In the genomic region with DNA sequence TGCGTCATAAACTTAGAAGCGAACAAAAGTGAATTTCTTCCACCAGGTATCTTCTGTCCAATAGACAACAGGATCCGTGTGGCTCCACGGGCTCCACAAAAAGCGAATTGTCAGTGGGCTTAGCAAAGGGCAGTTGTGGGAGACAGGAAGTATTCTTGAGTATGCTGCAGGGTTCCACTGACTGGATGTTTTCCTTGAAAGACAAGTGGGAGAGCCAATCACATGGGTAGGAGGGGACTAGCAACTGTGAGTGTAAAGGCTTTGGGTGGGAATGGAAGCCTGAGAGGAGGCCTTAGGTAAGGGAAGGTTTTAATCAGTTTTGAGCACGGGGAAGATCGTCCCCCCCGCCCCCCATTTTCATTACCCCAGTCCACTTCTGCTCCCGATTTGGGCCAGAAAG, we compare ENCODE assay signal across 9 mouse cellular contexts. TPM values are rescaled to one million over a fixed set of nuclear protein-coding genes. Genes with fewer than 3 reads are reported as not detected.
DNase-seq lines count a peak whose midpoint lies in the region; ATAC-seq lines count a peak whose summit lies in the region.
"Had no signal": no experiment of that assay in that cellular context is flagged by ENCODE, and none has a peak within 500 bp of the region (broad histone marks: within the 10 kb centered on the region; RNA-seq: fewer than 3 reads in every experiment).

No protein-coding gene starts in this region.

- peak; percentile 82; the same call in 1 of the 2 replicates for ATAC-seq in kidney, embryonic 16.5 days (ENCODE audit: low FRiP score, low TSS enrichment)
- ATAC-seq in megakaryocyte progenitor cell, adult 5-6 weeks (replicated peaks; ENCODE audit: poor library complexity), result no peak

- no peaks in the 10 kb centered on the region for H3K9me3 ChIP-seq in kidney, embryonic 16.5 days (ENCODE audit: low read length)

- H3K27ac ChIP-seq in kidney, embryonic 16.5 days (ENCODE audit: low read length), result no peak overlapping the region

- H3K4me2 ChIP-seq in kidney, embryonic 16.5 days (replicated peaks; ENCODE audit: low read depth, low read length), result no peak overlapping the region; the same call in 1 of the 2 replicates

- WGBS in kidney, embryonic 16.5 days, result 68% methylated on average over 9 of the region's 9 CpGs

- H3K4me1 ChIP-seq in kidney, embryonic 16.5 days (ENCODE audit: insufficient read depth, low read length), result no peaks in the 10 kb centered on the region

- H3K36me3 ChIP-seq in kidney, embryonic 16.5 days (ENCODE audit: insufficient read depth, low read length), result no peaks in the 10 kb centered on the region

- no peaks in the 10 kb centered on the region for H3K27me3 ChIP-seq in kidney, embryonic 16.5 days (ENCODE audit: insufficient read depth, low read length)

- peak; percentile 57 to 63 for DNase-seq in cerebellum, postnatal 10 days
- DNase-seq in cerebellum, adult 9-11 months, result no peak
- peak; percentile 8 for DNase-seq in thymus, postnatal 14 days
- no peak for DNase-seq in thymus, postnatal 25 days
- peak; percentile 24 for DNase-seq in retina, postnatal 7 days (ENCODE audit: low read depth, low spot score)
- DNase-seq in urinary bladder, postnatal 4 days (ENCODE audit: low spot score in 2 of 2), result no peak

- no peak overlapping the region for H3K4me3 ChIP-seq in kidney, embryonic 16.5 days (ENCODE audit: low read length)

- H3K9ac ChIP-seq in kidney, embryonic 16.5 days (replicated peaks; ENCODE audit: low read length), result no peak overlapping the region

RNA-seq across cellular contexts. Expression of a gene that starts 16.9 kb away (rescaled TPM):
- 26.5 and 28.0 TPM in 2 replicates for polyA plus RNA-seq in kidney, embryonic 16.5 days (2015; fragmentation: Nextera tagmentation; extraction: Ambion mirVana)
- not detected in 2 replicates for total RNA-seq in megakaryocyte progenitor cell, adult 5-6 weeks (2015)
- total RNA-seq in megakaryocyte progenitor cell, adult 5-6 weeks (2017), result not detected in 2 replicates

RNA-seq across cellular contexts. Expression of a gene that starts 24.0 kb away (rescaled TPM):
- polyA plus RNA-seq in kidney, embryonic 16.5 days (2015; fragmentation: Nextera tagmentation; extraction: Ambion mirVana), result 13.8 and 14.8 TPM in 2 replicates
- total RNA-seq in megakaryocyte progenitor cell, adult 5-6 weeks (2015), result not detected in 2 replicates
- total RNA-seq in megakaryocyte progenitor cell, adult 5-6 weeks (2017), result not detected in 2 replicates

RNA-seq across cellular contexts. Expression of a gene that starts 31.0 kb away (rescaled TPM):
- not detected in 2 replicates for polyA plus RNA-seq in kidney, embryonic 16.5 days (2015; fragmentation: Nextera tagmentation; extraction: Ambion mirVana)
- not detected in 2 replicates for total RNA-seq in megakaryocyte progenitor cell, adult 5-6 weeks (2015)
- not detected in 2 replicates for total RNA-seq in megakaryocyte progenitor cell, adult 5-6 weeks (2017)
- polyA plus RNA-seq: heart, embryonic 14.5 days had no signal

Comparison
In these comparisons a context has a peak if more than half of its experiments do, and no peak if none do; other contexts are left out.
1. DNase-seq: peak in cerebellum, postnatal 10 days (2 of 2), thymus, postnatal 14 days (single experiment) and retina, postnatal 7 days (single experiment); none in cerebellum, adult 9-11 months (single experiment), thymus, postnatal 25 days (single experiment) and urinary bladder, postnatal 4 days (0 of 2).